Mouse (Mus musculus) heart, adult 2 months (tissue): ENCODE results near the gene Sik1.

Experiments used
- CTCF ChIP-seq: fragments of 200-600 bp; IDR thresholded peaks from 2 replicates; pipeline ENCODE4 v1.8.1; 2022; ENCODE audit warnings: antibody characterized with exemption, mild to moderate bottlenecking, moderate library complexity
- POLR2A ChIP-seq: fragments of 200-500 bp; IDR thresholded peaks from 2 replicates; pipeline ENCODE4 v1.6.1; 2011; ENCODE audit warnings: mild to moderate bottlenecking, low read depth, low read length, control low read depth; ENCODE audit not compliant: insufficient read depth

GRCm38 (mm10) chr17:31863151-31863815 lies 7.7 kb upstream of the Sik1 start:
- no peak for TF ChIP-seq POLR2A
- no peak for TF ChIP-seq CTCF
